Mouse (Mus musculus) lung, postnatal 36 days (tissue): ENCODE measurements at regions not wholly inside any gene's neighbourhood (a gene's known extent, or its start where the extent isn't known, plus 50 kb on each side); places are given as distances from the start of the nearest gene placed in this dataset.

Source experiments
- DNase-seq: peaks from one replicate; pipeline ENCODE4 v3.0.0; 2022; ENCODE audit warnings: mixed read lengths

GRCm38 (mm10) chr16:5668403-5668967 lies 216.7 kb upstream of the Rbfox1 start:
- no peak for DNase-seq

- DNase-seq: no peak
These were observed 223.2 kb upstream of the Rbfox1 start for GRCm38 (mm10) chr16:5661918-5662317.

- no peak for DNase-seq
These were observed 233.6 kb upstream of the Rbfox1 start for GRCm38 (mm10) chr16:5651551-5651950.

GRCm38 (mm10) chr16:5651002-5651401 lies 234.2 kb upstream of the Rbfox1 start:
- no peak for DNase-seq

GRCm38 (mm10) chr16:5639956-5640355 lies 245.2 kb upstream of the Rbfox1 start:
- no peak for DNase-seq

- DNase-seq: no peak
These were observed 255.2 kb upstream of the Rbfox1 start for GRCm38 (mm10) chr16:5629996-5630395.

- DNase-seq: no peak
These were observed 257.2 kb upstream of the Rbfox1 start for GRCm38 (mm10) chr16:5627910-5628309.

- DNase-seq: no peak
These were observed 257.8 kb upstream of the Rbfox1 start for GRCm38 (mm10) chr16:5627117-5627909.

- no peak for DNase-seq
These were observed 260.0 kb upstream of the Rbfox1 start for GRCm38 (mm10) chr16:5625159-5625558.

- no peak for DNase-seq
These were observed 264.6 kb upstream of the Rbfox1 start for GRCm38 (mm10) chr16:5620566-5620965.

- DNase-seq: no peak
These were observed 268.8 kb upstream of the Rbfox1 start for GRCm38 (mm10) chr16:5616356-5616755.

- no peak for DNase-seq
These were observed 289.8 kb upstream of the Rbfox1 start for GRCm38 (mm10) chr16:5595359-5595758.

- DNase-seq: no peak
These were observed 306.8 kb upstream of the Rbfox1 start for GRCm38 (mm10) chr16:5578333-5578732.

GRCm38 (mm10) chr16:5572780-5573179 lies 312.4 kb upstream of the Rbfox1 start:
- DNase-seq: no peak

GRCm38 (mm10) chr16:5570619-5571018 lies 314.5 kb upstream of the Rbfox1 start:
- peak; percentile 40 for DNase-seq

GRCm38 (mm10) chr16:5569101-5569500 lies 313.3 kb upstream of the Eef2kmt start:
- DNase-seq: no peak

GRCm38 (mm10) chr16:5549026-5549425 lies 293.2 kb upstream of the Eef2kmt start:
- no peak for DNase-seq

- DNase-seq: no peak
These were observed 292.8 kb upstream of the Eef2kmt start for GRCm38 (mm10) chr16:5548602-5549001.

GRCm38 (mm10) chr16:5546808-5547207 lies 291.0 kb upstream of the Eef2kmt start:
- no peak for DNase-seq

GRCm38 (mm10) chr16:5545801-5546200 lies 290.0 kb upstream of the Eef2kmt start:
- no peak for DNase-seq

- no peak for DNase-seq
These were observed 288.7 kb upstream of the Eef2kmt start for GRCm38 (mm10) chr16:5544436-5544835.

- DNase-seq: no peak
These were observed 283.2 kb upstream of the Eef2kmt start for GRCm38 (mm10) chr16:5538836-5539510.

GRCm38 (mm10) chr16:5537286-5538204 lies 281.8 kb upstream of the Eef2kmt start:
- peak; percentile 12 for DNase-seq
